Mouse (Mus musculus): ENCODE data around the gene Pdpn.

Gene Pdpn

DNA sequence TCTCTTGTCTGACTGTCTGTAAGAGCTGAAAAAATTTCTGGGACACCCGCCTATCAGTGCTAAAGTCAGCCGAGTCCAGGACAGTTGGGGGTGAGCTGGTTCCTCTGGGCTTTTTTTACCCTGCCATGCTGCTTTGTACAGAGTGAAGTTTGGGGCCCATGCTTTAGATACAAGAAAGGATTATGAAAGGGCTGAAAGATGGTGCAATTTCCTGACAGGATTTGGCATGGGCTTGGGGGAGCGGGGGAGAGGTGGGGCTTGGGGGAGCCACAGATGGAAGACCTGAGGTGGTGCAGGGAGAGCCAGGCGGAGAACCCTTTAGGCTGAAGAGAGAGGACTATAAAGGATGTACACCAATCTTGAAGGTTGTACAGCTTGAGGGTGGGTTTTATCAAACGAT lies 60.2 kb downstream of the Pdpn start:
- no peak for DNase-seq (ENCODE audit: low spot score in 2 of 2)

DNA sequence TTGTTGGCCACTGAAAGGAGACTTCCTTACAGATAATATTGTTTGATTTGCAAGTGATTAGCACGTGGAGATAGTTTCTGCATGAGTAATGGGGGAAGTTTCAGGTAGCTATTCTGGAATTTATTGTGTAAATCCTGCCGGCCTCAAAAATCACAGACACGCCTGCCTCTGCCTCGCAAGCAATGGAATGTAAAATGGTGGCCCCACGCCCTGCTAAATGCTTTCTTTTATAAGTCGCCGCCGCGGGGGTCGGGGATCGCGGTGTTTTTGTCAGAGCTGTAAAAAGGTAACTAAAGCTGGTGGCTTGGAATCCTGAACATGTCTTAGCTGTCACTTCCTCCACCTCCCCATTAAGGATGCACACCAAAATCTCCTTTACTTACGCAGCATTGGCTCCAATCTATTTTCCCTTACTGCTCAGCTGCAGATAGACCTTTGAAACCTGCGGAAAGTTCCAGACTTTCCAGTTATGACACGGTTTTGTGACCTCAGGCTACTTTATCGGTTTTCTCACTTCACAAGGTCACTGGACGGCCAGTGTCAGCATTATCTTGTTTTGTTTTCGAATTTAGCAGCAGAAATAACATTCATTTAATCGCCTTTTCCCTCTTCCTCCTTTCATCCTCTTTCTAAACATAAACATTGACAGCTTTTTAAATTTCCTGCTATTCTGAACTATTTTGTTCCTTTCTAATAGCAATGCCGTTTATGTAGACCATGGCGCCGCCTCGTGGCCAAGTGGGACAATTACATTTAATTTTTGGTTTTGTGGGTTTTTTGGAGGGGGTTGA lies 60.9 kb downstream of the Pdpn start:
- DNase-seq (ENCODE audit: low spot score in 2 of 2) = peak; percentile 25 to 47

DNA sequence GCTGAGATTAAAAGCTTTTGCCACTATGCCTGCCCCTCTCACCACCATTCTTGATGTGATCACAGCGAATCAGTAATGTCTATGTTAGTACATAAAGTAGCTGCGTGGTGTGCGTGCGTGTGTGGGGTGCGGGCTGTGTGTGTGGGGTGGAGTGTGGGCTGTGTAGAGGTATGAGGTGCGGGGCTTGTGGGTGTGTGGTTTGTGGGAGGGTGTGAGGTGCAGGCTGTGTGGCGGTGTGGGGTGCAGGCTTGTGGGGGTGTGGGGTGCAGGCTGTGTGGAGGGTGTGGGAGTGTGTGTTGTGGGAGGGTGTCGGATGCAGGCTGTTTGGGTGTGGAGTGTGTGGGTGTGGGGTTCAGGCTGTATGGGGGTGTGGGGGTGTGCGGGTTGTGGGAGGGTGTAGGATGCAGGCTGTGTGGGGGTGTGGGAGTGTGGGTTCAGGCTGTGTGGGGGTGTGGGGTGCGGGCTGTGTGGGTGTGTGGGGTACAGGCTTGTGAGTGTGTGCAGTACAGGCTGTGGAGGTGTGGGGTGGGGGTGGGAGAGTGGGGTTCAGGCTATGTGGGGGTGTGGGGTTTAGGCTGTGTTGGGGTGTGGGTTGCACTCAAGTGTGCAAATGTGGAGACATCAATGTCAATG lies 67.5 kb downstream of the Pdpn start:
- DNase-seq (ENCODE audit: low spot score in 2 of 2) = no peak

DNA sequence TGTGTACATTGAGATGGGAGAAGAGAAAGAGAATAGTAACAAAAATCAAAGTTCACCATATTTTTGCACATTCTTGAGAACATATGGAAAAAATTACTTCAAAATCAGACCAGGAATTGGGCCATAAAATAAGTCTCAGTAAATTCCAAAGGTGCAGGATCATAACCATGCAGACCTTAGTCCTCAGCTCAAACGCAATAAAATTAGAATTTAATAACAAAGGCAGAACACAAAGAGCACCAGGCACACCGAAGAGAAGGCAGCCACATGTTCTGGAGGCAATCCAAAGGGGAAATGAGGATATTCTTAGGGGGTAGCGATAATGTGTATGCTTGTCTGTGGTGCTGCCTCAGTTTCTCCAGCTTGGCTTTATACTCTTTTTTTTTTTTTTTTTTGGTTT lies 68.3 kb downstream of the Pdpn start:
- no peak for DNase-seq (ENCODE audit: low spot score in 2 of 2)

DNA sequence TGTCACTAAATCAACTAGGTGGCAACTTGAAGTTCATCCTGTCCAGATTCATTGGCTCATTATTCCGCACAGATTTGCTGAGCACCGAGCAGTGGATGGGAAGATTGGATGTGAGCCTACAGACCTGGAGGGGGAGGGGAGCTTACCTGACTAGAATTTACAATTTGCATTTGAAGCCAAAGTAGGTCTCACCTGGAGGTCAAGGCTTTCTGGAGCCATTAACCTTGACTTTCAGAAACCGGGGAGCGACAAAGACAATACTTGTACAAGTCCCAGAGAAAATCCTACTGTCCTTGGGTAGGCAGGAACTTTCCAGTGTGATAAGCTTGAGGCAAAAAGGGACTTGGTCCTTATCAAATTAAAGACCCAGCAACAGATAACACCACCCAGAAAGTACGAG lies 71.4 kb downstream of the Pdpn start:
- no peak for DNase-seq (ENCODE audit: low spot score in 2 of 2)

DNA sequence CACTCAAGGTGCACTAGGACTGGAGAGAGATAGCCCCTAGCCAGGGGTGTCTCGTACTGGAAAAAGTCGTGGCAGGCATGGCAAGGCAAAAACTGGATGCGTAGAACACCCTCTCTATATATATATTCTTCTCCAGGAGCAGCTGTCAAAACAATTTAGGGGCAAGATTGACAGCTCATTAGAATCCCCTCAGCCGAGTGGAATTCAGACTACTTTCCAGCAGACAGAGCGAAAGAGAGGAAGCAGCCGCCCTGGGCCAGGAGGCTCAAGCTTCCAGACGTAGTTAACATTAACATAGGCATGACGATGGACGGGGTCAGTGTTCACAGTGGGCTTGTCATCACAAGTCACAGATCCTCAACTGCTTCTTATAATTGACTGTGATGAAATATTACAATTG lies 73.5 kb downstream of the Pdpn start:
- DNase-seq (ENCODE audit: low spot score in 2 of 2) = no peak

DNA sequence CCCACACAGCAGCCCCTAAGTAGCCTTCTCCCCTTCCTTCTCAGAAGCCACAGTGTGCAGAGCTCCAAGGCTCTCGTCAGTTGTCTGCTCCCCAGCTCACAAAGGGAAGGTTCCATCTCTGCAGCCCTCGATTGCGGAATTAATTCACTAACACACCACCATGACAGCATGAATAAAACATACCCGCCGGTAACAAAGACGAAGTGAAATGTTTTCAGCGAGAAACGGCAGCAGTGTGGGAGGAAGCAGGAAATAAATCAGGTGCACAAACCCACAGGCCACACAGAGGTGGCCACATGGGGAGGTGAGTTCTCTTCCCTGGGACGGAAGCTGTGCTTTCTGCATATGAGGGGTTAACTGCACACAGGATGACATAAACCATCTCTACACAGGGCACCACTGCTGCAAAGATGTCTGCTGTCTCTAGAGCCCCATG lies 80.0 kb downstream of the Pdpn start:
- peak; percentile 5 to 35 for DNase-seq (ENCODE audit: low spot score in 2 of 2)

DNA sequence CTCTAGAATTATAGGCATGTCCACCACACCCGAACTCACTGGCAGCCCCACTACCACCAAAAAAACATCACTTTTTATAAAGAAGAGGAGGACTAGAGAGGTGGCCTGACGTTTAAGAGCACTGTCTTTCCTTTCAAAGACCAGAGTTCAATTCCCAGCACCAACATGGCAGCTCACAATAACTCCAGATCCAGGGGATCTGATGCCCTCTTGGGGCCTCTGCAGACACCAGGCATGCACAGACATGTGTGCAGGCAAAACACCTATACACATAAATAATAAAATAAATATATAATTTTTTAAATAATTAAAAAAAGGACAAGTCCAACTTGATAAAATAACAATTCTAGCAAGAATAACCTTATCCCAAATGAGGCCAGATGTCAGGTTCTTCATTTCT lies 80.5 kb downstream of the Pdpn start:
- no peak for DNase-seq (ENCODE audit: low spot score in 2 of 2)

Measured in natural killer cell, adult 2 months (primary cell).